Mouse (Mus musculus) lung, adult 2 months (tissue): ENCODE results near the gene Golgb1.

Experiments used
- CTCF ChIP-seq: fragments of 200-500 bp; IDR thresholded peaks from 2 replicates; pipeline ENCODE4 v1.5.1; 2011; ENCODE audit warnings: mild to moderate bottlenecking, low read length, control low read depth; ENCODE audit not compliant: insufficient read depth
- POLR2A ChIP-seq: fragments of 200-500 bp; IDR thresholded peaks from 2 replicates; pipeline ENCODE4 v1.6.1; 2011; ENCODE audit warnings: low read depth, mild to moderate bottlenecking, control low read depth, low read length, borderline replicate concordance; ENCODE audit errors: extremely low read depth

DNA sequence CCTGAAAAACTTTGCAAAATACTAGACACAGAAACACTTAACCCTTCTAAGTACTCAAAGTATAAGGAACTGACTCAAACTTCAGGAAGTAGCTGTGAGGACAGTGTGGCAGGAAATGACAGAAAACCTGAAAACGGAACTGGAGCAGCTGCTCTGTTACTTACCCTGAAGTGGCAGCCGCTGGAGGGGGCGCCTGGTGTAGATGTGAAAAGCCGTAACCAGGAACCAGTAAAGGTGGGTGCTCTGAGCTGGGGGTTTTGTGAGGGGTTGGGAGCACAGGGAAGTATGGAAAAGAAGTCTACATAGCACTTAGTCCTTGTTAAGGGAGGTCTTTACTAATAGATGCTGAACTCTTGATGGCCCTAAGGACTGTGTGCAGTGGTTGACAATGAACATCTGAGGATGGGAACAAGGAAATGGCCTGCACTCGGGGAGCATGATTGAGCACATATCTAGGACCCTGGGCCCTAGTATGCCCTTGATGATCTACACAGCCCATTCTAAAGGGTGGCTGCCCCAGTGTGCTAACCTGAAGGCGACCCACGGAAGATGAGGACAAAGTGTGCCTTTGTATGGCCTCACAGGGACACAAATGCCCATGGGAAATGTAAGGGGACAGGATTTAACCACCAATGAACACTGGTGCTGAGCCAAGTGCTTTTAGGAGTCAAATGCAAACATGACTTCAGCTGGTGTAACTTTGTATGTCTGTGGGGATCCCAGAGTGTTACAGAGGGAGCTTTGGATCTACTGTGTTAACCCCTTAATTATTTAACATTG lies 60.1 kb downstream of the Golgb1 start, which contains the start of gene Hcls1:
- TF ChIP-seq POLR2A (no peak), CTCF (no peak)
